Mouse (Mus musculus) forebrain, embryonic 10.5 days (tissue): Measurements from ENCODE around the gene Fbxw8. TPM values are rescaled to one million over a fixed set of nuclear protein-coding genes. Genes with fewer than 3 reads are reported as not detected.

ENCODE experiments used
- polyA plus RNA-seq: library from polyadenylated mRNA; unstranded; fragments of >200 nt; fragmentation: Nextera tagmentation; extraction: Ambion mirVana; gene quantifications from 2 replicates; pipeline ENCODE4 v1.2.1, GENCODE M21; 2016

The Fbxw8 gene
- polyA plus RNA-seq, 1 experiment from 2014 or later = 33.8 TPM

Other genes with a start within 250 kb of the Fbxw8 start
- gene Fbxo21, start 178.7 kb downstream of the Fbxw8 start, polyA plus RNA-seq = 105 and 107 TPM in 2 replicates
- 0.52 and 0.92 TPM in 2 replicates for gene Tesc, start 127.7 kb downstream of the Fbxw8 start, polyA plus RNA-seq
- 0.04 and 0.09 TPM in 2 replicates for gene Hrk, start 9.2 kb upstream of the Fbxw8 start, polyA plus RNA-seq
- gene Rnft2, start 89.7 kb upstream of the Fbxw8 start, polyA plus RNA-seq = 4.3 and 4.9 TPM in 2 replicates
- gene 2410131K14Rik, start 89.8 kb upstream of the Fbxw8 start, polyA plus RNA-seq = 11.1 and 12.1 TPM in 2 replicates